Mouse (Mus musculus) lung, adult 18-20 months (tissue): Measurements from ENCODE around the gene Fam122a.
A peak's percentile ranks its signal among the peaks of the same experiment; 100 is the strongest.

Source experiments
- DNase-seq, 2 experiments: peaks; one replicate each; pipeline ENCODE4 v3.0.0; 2022; ENCODE audit warnings: mixed read lengths in 2 of 2

The Fam122a gene

GRCm38 (mm10) chr19:24476929-24477882, at the start of gene Fam122a:
TSS of gene Fam122a (minus strand) at chr19:24477356.
- DNase-seq: peak; percentile 86 to 91

GRCm38 (mm10) chr19:24523476-24524313, 46.5 kb upstream of the Fam122a start:
- no peak for DNase-seq

- no peak for DNase-seq
Measured at GRCm38 (mm10) chr19:24521997-24522396, 44.8 kb upstream of the Fam122a start.

GRCm38 (mm10) chr19:24521146-24521545, 44.0 kb upstream of the Fam122a start:
- DNase-seq: no peak

- no peak for DNase-seq
Measured at GRCm38 (mm10) chr19:24519732-24520409, 42.7 kb upstream of the Fam122a start.

- DNase-seq: no peak
Measured at GRCm38 (mm10) chr19:24518384-24518783, 41.2 kb upstream of the Fam122a start.

GRCm38 (mm10) chr19:24517057-24517456, 39.9 kb upstream of the Fam122a start:
- DNase-seq: no peak

GRCm38 (mm10) chr19:24515941-24516340, 38.8 kb upstream of the Fam122a start:
- no peak for DNase-seq

GRCm38 (mm10) chr19:24514661-24515642, 37.8 kb upstream of the Fam122a start:
- DNase-seq: peak; percentile 31 to 52

GRCm38 (mm10) chr19:24513105-24513843, 36.1 kb upstream of the Fam122a start:
- no peak for DNase-seq

GRCm38 (mm10) chr19:24511939-24512338, 34.8 kb upstream of the Fam122a start:
- no peak for DNase-seq

- no peak for DNase-seq
Measured at GRCm38 (mm10) chr19:24509391-24509790, 32.2 kb upstream of the Fam122a start.

- no peak for DNase-seq
Measured at GRCm38 (mm10) chr19:24508087-24508767, 31.1 kb upstream of the Fam122a start.

GRCm38 (mm10) chr19:24502736-24503421, 25.7 kb upstream of the Fam122a start:
- DNase-seq: no peak

GRCm38 (mm10) chr19:24501525-24501924, 24.4 kb upstream of the Fam122a start:
- no peak for DNase-seq

GRCm38 (mm10) chr19:24500431-24500830, 23.3 kb upstream of the Fam122a start:
- no peak for DNase-seq

GRCm38 (mm10) chr19:24499291-24499690, 22.1 kb upstream of the Fam122a start:
- no peak for DNase-seq

- no peak for DNase-seq
Measured at GRCm38 (mm10) chr19:24493887-24494286, 16.7 kb upstream of the Fam122a start.

- DNase-seq: no peak
Measured at GRCm38 (mm10) chr19:24491824-24492223, 14.7 kb upstream of the Fam122a start.

GRCm38 (mm10) chr19:24490275-24490674, 13.1 kb upstream of the Fam122a start:
- no peak for DNase-seq
